Mouse (Mus musculus) urinary bladder, postnatal 4 days (tissue): Measurements from ENCODE around the gene Acss2.

Experiments used
- DNase-seq, 2 experiments: peaks; one replicate each; pipeline ENCODE4 v3.0.0; 2021 to 2022; ENCODE audit warnings: low spot score in 2 of 2

The Acss2 gene

GRCm38 (mm10) chr2:155629231-155629661 is 111.5 kb downstream of the Acss2 start:
- no peak for DNase-seq

GRCm38 (mm10) chr2:155630153-155630552 is 112.4 kb downstream of the Acss2 start:
- no peak for DNase-seq

- DNase-seq: no peak
Observed at GRCm38 (mm10) chr2:155630590-155631416, 113.1 kb downstream of the Acss2 start.

- DNase-seq: no peak
Observed at GRCm38 (mm10) chr2:155632138-155632936, 114.6 kb downstream of the Acss2 start.

DNA sequence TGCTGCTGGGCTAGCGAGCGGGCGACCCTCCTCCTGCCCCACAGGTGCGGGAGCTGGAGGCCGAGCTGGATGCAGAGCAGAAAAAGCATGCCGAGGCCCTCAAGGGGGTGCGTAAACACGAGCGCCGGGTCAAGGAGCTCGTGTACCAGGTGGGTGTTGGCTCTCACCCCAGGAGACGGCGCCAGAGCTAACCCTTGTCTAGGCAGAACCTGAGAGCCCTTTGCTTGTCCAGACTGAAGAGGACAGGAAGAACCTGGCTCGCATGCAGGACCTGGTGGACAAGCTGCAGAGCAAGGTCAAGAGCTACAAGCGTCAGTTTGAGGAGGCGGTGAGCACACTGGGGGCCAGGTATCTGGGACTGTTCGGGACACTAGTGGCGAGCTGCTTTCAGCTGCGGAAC is 115.4 kb downstream of the Acss2 start:
- DNase-seq: no peak

- DNase-seq: no peak
Observed at GRCm38 (mm10) chr2:155633731-155634130, 116.0 kb downstream of the Acss2 start.

- DNase-seq: no peak
Observed at GRCm38 (mm10) chr2:155634562-155634961, 116.8 kb downstream of the Acss2 start.
